Mouse (Mus musculus) heart, embryonic 11.5 days (tissue): ENCODE data around the gene Ifrd2. TPM values are rescaled to one million over a fixed set of nuclear protein-coding genes. Genes with fewer than 3 reads are reported as not detected.

Experiments
- ATAC-seq: fragments of 200-750 bp; cut with Nextera tagmentation; replicated peaks from 2 replicates; pipeline ENCODE4 v1.8.0; 2017; ENCODE audit warnings: moderate library complexity; ENCODE audit not compliant: insufficient number of reproducible peaks, low FRiP score, low TSS enrichment
- H3K27ac ChIP-seq: fragments of 300-500 bp; sonication (generic); 2 replicates; pipeline ENCODE4 v1.5.1; 2014; ENCODE audit warnings: mild to moderate bottlenecking, low read depth, low read length
- H3K27me3 ChIP-seq: fragments of 300-500 bp; sonication (generic); 2 replicates; pipeline ENCODE4 v1.6.1; 2014; ENCODE audit warnings: mild to moderate bottlenecking, low read length, mixed read lengths; ENCODE audit not compliant: control insufficient read depth, insufficient read depth
- H3K36me3 ChIP-seq: fragments of 300-500 bp; sonication (generic); 2 replicates; pipeline ENCODE4 v1.6.1; 2014; ENCODE audit warnings: mild to moderate bottlenecking, low read length, moderate library complexity, mixed read lengths; ENCODE audit not compliant: control insufficient read depth, insufficient read depth
- H3K4me1 ChIP-seq: fragments of 300-500 bp; sonication (generic); 2 replicates; pipeline ENCODE4 v1.6.1; 2014; ENCODE audit warnings: low read length; ENCODE audit not compliant: control insufficient read depth, insufficient read depth
- H3K4me2 ChIP-seq: fragments of 300-500 bp; sonication (generic); 2 replicates; pipeline ENCODE4 v1.6.1; 2014; ENCODE audit warnings: mild to moderate bottlenecking, moderate library complexity
- H3K4me3 ChIP-seq: fragments of 300-500 bp; sonication (generic); 2 replicates; pipeline ENCODE4 v1.5.1; 2014; ENCODE audit warnings: low read depth, low read length
- H3K9ac ChIP-seq: fragments of 300-500 bp; sonication (generic); 2 replicates; pipeline ENCODE4 v1.6.1; 2014; ENCODE audit warnings: mild to moderate bottlenecking, low read depth, low read length, moderate library complexity
- H3K9me3 ChIP-seq: fragments of 300-500 bp; sonication (generic); replicated peaks from 2 replicates; pipeline ENCODE4 v1.6.1; 2016; ENCODE audit warnings: low read length; ENCODE audit not compliant: control insufficient read depth
- WGBS: fragments of 180-500 bp; shearing (Covaris S2); extraction: QIAGEN DNeasy Blood & Tissue Kit; methylation state at CpG from one replicate; pipeline ENCODE4 v1.1.7; 2014; ENCODE audit not compliant: insufficient replicate concordance; 5-methylcytosine and 5-hydroxymethylcytosine counted together
- polyA plus RNA-seq: library from polyadenylated mRNA; unstranded; fragments of >200 nt; fragmentation: Nextera tagmentation; extraction: Ambion mirVana; gene quantifications from 2 replicates; pipeline ENCODE4 v1.2.1, GENCODE M21; 2014

Ifrd2 gene
- polyA plus RNA-seq, 1 experiment from 2014 or later, result 57.5 TPM

GRCm38 (mm10) chr9:107634406-107635278 lies 47.2 kb downstream of the Ifrd2 start:
- Histone ChIP-seq H3K4me1 (peaks cover 53% of the 10 kb centered on the region), H3K4me2 (peak overlapping the region; percentile 100), H3K27ac (peak overlapping the region; percentile 90), H3K9me3 (no peaks in the 10 kb centered on the region), H3K4me3 (peak overlapping the region; percentile 97), H3K9ac (peak overlapping the region; percentile 94), H3K27me3 (no peaks in the 10 kb centered on the region), H3K36me3 (no peaks in the 10 kb centered on the region; the same call in 1 of the 2 replicates)
- WGBS, result 2% methylated on average over 35 of the region's 35 CpGs
- 0 out of 2 replicates have a peak, but pooled peaks have one; percentile 0 for ATAC-seq

GRCm38 (mm10) chr9:107635279-107636028 lies 48.0 kb downstream of the Ifrd2 start, which contains the start of gene Gnai2:
Gene Gnai2 (minus strand): TSS chr9:107635367.
- Histone ChIP-seq H3K4me2 (peak within 1 kb of the TSS; percentile 100), H3K9ac (peak within 1 kb of the TSS; percentile 94), H3K9me3 (no peaks in the 10 kb centered on the region), H3K4me3 (peak within 1 kb of the TSS; percentile 97), H3K36me3 (no peaks in the 10 kb centered on the region; the same call in 1 of the 2 replicates), H3K27ac (peak within 1 kb of the TSS; percentile 90), H3K27me3 (no peaks in the 10 kb centered on the region), H3K4me1 (peaks cover 44% of the 10 kb centered on the region)
- 3% methylated on average over 38 of the region's 38 CpGs for WGBS
- peak; percentile 93 for ATAC-seq

GRCm38 (mm10) chr9:107637070-107637469 lies 49.6 kb downstream of the Ifrd2 start:
- H3K9ac ChIP-seq, result peak overlapping the region; percentile 17; the same call in 1 of the 2 replicates
- 29% methylated on average over 7 of the region's 7 CpGs for WGBS
- H3K9me3 ChIP-seq, result no peaks in the 10 kb centered on the region
- peak overlapping the region; percentile 27; the same call in 1 of the 2 replicates for H3K4me2 ChIP-seq
- H3K27ac ChIP-seq, result 0 out of 2 replicates have a peak overlapping the region, but pooled peaks have one; percentile 7
- H3K27me3 ChIP-seq, result no peaks in the 10 kb centered on the region
- ATAC-seq, result no peak
- H3K4me3 ChIP-seq, result no peak overlapping the region
- peaks cover 28% of the 10 kb centered on the region for H3K4me1 ChIP-seq
- H3K36me3 ChIP-seq, result no peaks in the 10 kb centered on the region

GRCm38 (mm10) chr9:107640257-107640772 lies 52.9 kb downstream of the Ifrd2 start:
- H3K36me3 ChIP-seq, result no peaks in the 10 kb centered on the region
- no peaks in the 10 kb centered on the region for H3K27me3 ChIP-seq
- no peaks in the 10 kb centered on the region for H3K9me3 ChIP-seq
- WGBS, result 25% methylated on average over 8 of the region's 8 CpGs
- no peak for ATAC-seq
- no peak overlapping the region for H3K4me3 ChIP-seq
- no peak overlapping the region for H3K27ac ChIP-seq
- peak overlapping the region; percentile 7; the same call in 1 of the 2 replicates for H3K9ac ChIP-seq
- no peak overlapping the region for H3K4me2 ChIP-seq
- peaks cover 19% of the 10 kb centered on the region for H3K4me1 ChIP-seq

GRCm38 (mm10) chr9:107641666-107642065 lies 54.2 kb downstream of the Ifrd2 start:
- H3K27me3 ChIP-seq, result no peaks in the 10 kb centered on the region
- no peaks in the 10 kb centered on the region for H3K9me3 ChIP-seq
- peaks cover 9% of the 10 kb centered on the region for H3K4me1 ChIP-seq
- no peak overlapping the region for H3K27ac ChIP-seq
- H3K36me3 ChIP-seq, result no peaks in the 10 kb centered on the region
- whole genome bisulfite sequencing, result 57% methylated on average over 8 of the region's 8 CpGs
- no peak overlapping the region for H3K9ac ChIP-seq
- H3K4me3 ChIP-seq, result no peak overlapping the region
- ATAC-seq, result no peak
- H3K4me2 ChIP-seq, result no peak overlapping the region

Other genes with a start within 250 kb of the Ifrd2 start
- 10.6 and 12.1 TPM in 2 replicates for gene Hemk1, start 249.3 kb upstream of the Ifrd2 start, polyA plus RNA-seq
- gene 6430571L13Rik, start 247.0 kb upstream of the Ifrd2 start, polyA plus RNA-seq, result 0.66 and 0.92 TPM in 2 replicates
- gene Cacna2d2, start 188.0 kb upstream of the Ifrd2 start, polyA plus RNA-seq, result 5.9 and 7.1 TPM in 2 replicates
- 37.0 and 40.6 TPM in 2 replicates for gene Tmem115, start 53.7 kb upstream of the Ifrd2 start, polyA plus RNA-seq
- gene Cyb561d2, start 45.4 kb upstream of the Ifrd2 start, polyA plus RNA-seq, result 16.6 and 21.9 TPM in 2 replicates
- 26.8 TPM in 2 replicates for gene Nprl2, start 45.4 kb upstream of the Ifrd2 start, polyA plus RNA-seq
- gene Zmynd10, start 40.3 kb upstream of the Ifrd2 start, polyA plus RNA-seq, result not detected in 2 replicates
- 38.9 and 45.7 TPM in 2 replicates for gene Rassf1, start 36.1 kb upstream of the Ifrd2 start, polyA plus RNA-seq
- 60.4 and 63.3 TPM in 2 replicates for gene Tusc2, start 24.4 kb upstream of the Ifrd2 start, polyA plus RNA-seq
- gene Hyal2, start 19.7 kb upstream of the Ifrd2 start, polyA plus RNA-seq, result 105 and 117 TPM in 2 replicates
- gene Hyal1, start 10.7 kb upstream of the Ifrd2 start, polyA plus RNA-seq, result 3.4 and 3.5 TPM in 2 replicates
- 12.2 and 15.2 TPM in 2 replicates for gene Naa80, start 8.8 kb upstream of the Ifrd2 start, polyA plus RNA-seq
- 0.14 and 0.33 TPM in 2 replicates for gene Hyal3, start 6.8 kb upstream of the Ifrd2 start, polyA plus RNA-seq
- gene Sema3b, start 21.6 kb downstream of the Ifrd2 start, polyA plus RNA-seq, result 5.1 and 5.3 TPM in 2 replicates
- 308 and 316 TPM in 2 replicates for gene Gnai2, start 47.7 kb downstream of the Ifrd2 start, polyA plus RNA-seq
- 2.8 and 3.3 TPM in 2 replicates for gene Slc38a3, start 81.9 kb downstream of the Ifrd2 start, polyA plus RNA-seq
- 0.42 and 1.2 TPM in 2 replicates for gene Gnat1, start 92.1 kb downstream of the Ifrd2 start, polyA plus RNA-seq
- 4.6 and 5.8 TPM in 2 replicates for gene Sema3f, start 122.8 kb downstream of the Ifrd2 start, polyA plus RNA-seq
- 113 and 135 TPM in 2 replicates for gene Rbm5, start 183.4 kb downstream of the Ifrd2 start, polyA plus RNA-seq